ENCODE assay signal across 8 mouse cellular contexts in the genomic region with DNA sequence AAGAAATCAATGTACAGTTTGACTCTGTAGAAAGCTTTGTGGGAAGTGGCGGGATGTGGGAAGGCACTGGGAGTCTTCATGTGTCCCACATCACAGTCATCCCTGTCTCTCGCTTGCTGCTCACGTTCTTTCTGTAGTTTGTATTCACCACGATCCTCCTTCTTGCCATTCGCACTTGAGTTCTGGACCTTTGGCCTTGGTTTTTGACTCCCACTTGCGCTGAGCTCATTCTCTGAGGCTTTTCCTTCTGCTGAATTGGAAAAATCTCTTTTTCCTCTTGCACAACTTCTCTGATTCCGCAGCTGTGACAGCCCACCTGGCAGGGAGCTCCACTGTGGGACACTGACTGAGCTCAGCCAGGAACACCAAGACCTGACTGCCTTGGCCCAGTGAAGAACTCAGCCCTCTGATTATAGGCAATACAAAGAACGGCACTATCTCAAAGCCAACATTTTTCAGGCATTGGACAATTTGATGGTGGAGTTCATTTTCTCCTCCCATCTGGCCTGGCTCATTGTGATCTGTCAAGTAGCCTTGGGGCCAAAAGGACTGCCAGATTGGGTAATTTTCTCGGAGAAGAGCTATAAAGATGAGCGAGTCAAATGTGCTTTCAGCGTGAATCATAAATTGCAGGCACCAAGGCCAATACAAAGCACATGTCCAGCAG.
A peak's percentile ranks its signal among the peaks of the same experiment; 100 is the strongest.
DNase-seq lines count a peak whose midpoint lies in the region; ATAC-seq and TF ChIP-seq lines count a peak whose summit lies in the region.
"Had no signal": no experiment of that assay in that cellular context is flagged by ENCODE, and none has a peak within 500 bp of the region (broad histone marks: within the 10 kb centered on the region; RNA-seq: fewer than 3 reads in every experiment).

No protein-coding gene starts in this region.

- TF ChIP-seq POLR2A in lung, adult 2 months (IDR thresholded peaks at IDR 0.05; ENCODE audit: borderline replicate concordance, extremely low read depth, low read depth, low read length): no peak

- DNase-seq in 3T3-L1 (ENCODE audit: low read depth, low spot score): peak; percentile 74
- peak; percentile 96 for DNase-seq in Muller cell, postnatal 12 days (ENCODE audit: inconsistent ontology term)
- DNase-seq in fat pad, adult 2 months (ENCODE audit: extremely low read depth, low read depth, low spot score): peak; percentile 95
- peak; percentile 6 for DNase-seq in lung, adult 2 months
- DNase-seq in right cerebral cortex, adult 18-20 months: no peak
- DNase-seq in frontal cortex, postnatal 36 days (ENCODE audit: low spot score in 2 of 2): no peak

- no peak for ATAC-seq in megakaryocyte progenitor cell, adult 5-6 weeks (replicated peaks; ENCODE audit: poor library complexity)

- no peaks in the 10 kb centered on the region for H3K4me1 ChIP-seq in lung, adult 2 months (ENCODE audit: control insufficient read depth, insufficient read depth, low read length)

- 68% methylated on average over 11 of the region's 11 CpGs for WGBS in lung, adult 2 months

- no peak overlapping the region for H3K4me3 ChIP-seq in lung, adult 2 months (replicated peaks; ENCODE audit: extremely low read depth, low read depth, low read length)
- H3K4me3 ChIP-seq: embryonic facial prominence, embryonic 13.5 days had no signal

- no peak for TF ChIP-seq CTCF in lung, adult 2 months (IDR thresholded peaks at IDR 0.05; ENCODE audit: insufficient read depth, low read length)

Comparison
In these comparisons a context has a peak if more than half of its experiments do, and no peak if none do; other contexts are left out.
1. DNase-seq: peak in 3T3-L1 (single experiment), Muller cell, postnatal 12 days (single experiment), fat pad, adult 2 months (single experiment) and lung, adult 2 months (single experiment); none in right cerebral cortex, adult 18-20 months (single experiment) and frontal cortex, postnatal 36 days (0 of 2).